Mouse (Mus musculus): ENCODE results near the gene Adamts5. TPM values are rescaled to one million over a fixed set of nuclear protein-coding genes. Genes with fewer than 3 reads are reported as not detected.

Gene Adamts5
- polyA plus RNA-seq, 1 experiment from 2014 or later, result 1.9 TPM

- 0 out of 2 replicates have a peak, but pooled peaks cover 2% of the 10 kb centered on the region for H3K4me1 ChIP-seq (ENCODE audit: control insufficient read depth, insufficient read depth, low read length)
- no peaks in the 10 kb centered on the region for H3K27me3 ChIP-seq (ENCODE audit: control insufficient read depth, insufficient read depth, low read length)
- H3K27ac ChIP-seq (replicated peaks; ENCODE audit: low read depth, low read length), result no peak overlapping the region
- ATAC-seq (ENCODE audit: insufficient number of reproducible peaks, low FRiP score, low TSS enrichment, low read depth), result no peak
- H3K36me3 ChIP-seq (ENCODE audit: control insufficient read depth, insufficient read depth, low read length), result no peaks in the 10 kb centered on the region
- no peaks in the 10 kb centered on the region for H3K9me3 ChIP-seq (ENCODE audit: control insufficient read depth, low read length)
- H3K4me3 ChIP-seq (ENCODE audit: low read depth, low read length), result no peak overlapping the region
- DNase-seq (ENCODE audit: low spot score), result peak; percentile 69
- no peak overlapping the region for H3K9ac ChIP-seq (ENCODE audit: low read length)
- WGBS, result 6% methylated on average over 2 of the region's 2 CpGs
- H3K4me2 ChIP-seq (ENCODE audit: low read depth, severe bottlenecking), result no peak overlapping the region
Measured at GRCm38 (mm10) chr16:85807626-85808025, 94.0 kb downstream of the Adamts5 start.

GRCm38 (mm10) chr16:85807072-85807471, 94.6 kb downstream of the Adamts5 start:
- Histone ChIP-seq H3K9ac (ENCODE audit: low read length) (no peak overlapping the region), H3K4me3 (ENCODE audit: low read depth, low read length) (no peak overlapping the region), H3K4me1 (ENCODE audit: control insufficient read depth, insufficient read depth, low read length) (0 out of 2 replicates have a peak, but pooled peaks cover 2% of the 10 kb centered on the region), H3K36me3 (ENCODE audit: control insufficient read depth, insufficient read depth, low read length) (no peaks in the 10 kb centered on the region), H3K9me3 (ENCODE audit: control insufficient read depth, low read length) (no peaks in the 10 kb centered on the region), H3K27me3 (ENCODE audit: control insufficient read depth, insufficient read depth, low read length) (no peaks in the 10 kb centered on the region), H3K27ac (replicated peaks; ENCODE audit: low read depth, low read length) (no peak overlapping the region), H3K4me2 (ENCODE audit: low read depth, severe bottlenecking) (no peak overlapping the region)
- peak; percentile 57 for DNase-seq (ENCODE audit: low spot score)
- WGBS, result 20% methylated on average over 3 of the region's 3 CpGs
- no peak for ATAC-seq (ENCODE audit: insufficient number of reproducible peaks, low FRiP score, low TSS enrichment, low read depth)

Other genes with a start within 250 kb of the Adamts5 start
- gene Adamts1, start 98.7 kb downstream of the Adamts5 start, polyA plus RNA-seq (2014; fragmentation: Nextera tagmentation; extraction: Ambion mirVana), result 21.0 and 22.3 TPM in 2 replicates